Mouse (Mus musculus) C2C12 (cell line): ENCODE results near the gene Adora3.

ENCODE experiments used
- CTCF ChIP-seq: IDR thresholded peaks from one replicate; pipeline ENCODE4 v1.5.1; 2011; ENCODE audit not compliant: control insufficient read depth, insufficient read depth, insufficient read length
- MAX ChIP-seq: IDR thresholded peaks from one replicate; pipeline ENCODE4 v1.6.1; 2011; ENCODE audit warnings: mild to moderate bottlenecking, control low read depth
- MYOD1 ChIP-seq: IDR thresholded peaks from one replicate; pipeline ENCODE4 v1.6.1; 2011; ENCODE audit warnings: low read depth; ENCODE audit not compliant: control insufficient read depth, insufficient read length
- USF1 ChIP-seq: IDR thresholded peaks from one replicate; pipeline ENCODE4 v1.6.1; 2011; ENCODE audit warnings: low read depth, mild to moderate bottlenecking, control low read depth, moderate library complexity

- TF ChIP-seq MYOD1 (no peak), CTCF (no peak), MAX (no peak), USF1 (no peak)
Observed at GRCm38 (mm10) chr3:105880419-105880818, 9.8 kb downstream of the Adora3 start.
